Mouse (Mus musculus) Patski (cell line): Measurements from ENCODE around the gene Olfr615. TPM values are rescaled to one million over a fixed set of nuclear protein-coding genes. Genes with fewer than 3 reads are reported as not detected.
"Not testable (repeated sequence)": the region's sequence is repeated elsewhere in the genome, so short reads cannot be mapped to it uniquely, and the experiment has no call there.

Experiments used
- ATAC-seq: fragments of 100-300 bp; one replicate; pipeline ENCODE4 v1.8.0; 2021
- CTCF ChIA-PET: fragments of 350-600 bp; sonication (Branson Sonifier 250); formaldehyde crosslinking; loops from one replicate; lab custom pipeline; 2022; ENCODE audit warnings: inconsistent platforms; lab: Charles Lee
- POLR2A ChIA-PET: fragments of 350-600 bp; sonication (Branson Sonifier 250); formaldehyde crosslinking; loops from one replicate; lab custom pipeline; 2022; ENCODE audit warnings: antibody characterized with exemption, inconsistent platforms; lab: Charles Lee
- DNase-seq: peaks from one replicate; pipeline ENCODE4 v3.0.0-alpha.2; 2011; ENCODE audit warnings: low read depth, low spot score
- H3K27me3 ChIP-seq: fragments of 371-371 bp; one replicate; pipeline ENCODE4 v1.5.1; 2021
- CTCF ChIP-seq: fragments of 100-300 bp; IDR thresholded peaks from one replicate; pipeline ENCODE4 v1.5.1; 2021
- in situ Hi-C: fragments of 300-500 bp; cut with MboI; formaldehyde crosslinking; loops from 3 replicates; pipeline ENCODE4 v1.11.1; 2018; ENCODE audit warnings: low pct_unique_long_range_greater_than_20kb, mixed read lengths
- polyA plus RNA-seq: library from polyadenylated mRNA; unstranded; gene quantifications from one replicate; pipeline ENCODE4 v1.2.3, GENCODE M21; 2021

Olfr615 gene
- not detected for polyA plus RNA-seq

- H3K27me3 ChIP-seq = no peaks in the 10 kb centered on the region
- ChIA-PET CTCF (no interaction called here), POLR2A (no interaction called here)
- DNase-seq = no peak
- ATAC-seq = no peak
- in situ Hi-C loops = no loop called here
- TF ChIP-seq CTCF = no peak
Observed at GRCm38 (mm10) chr7:103555779-103556178, at the start of gene Olfr615. TSS of gene Olfr615 (plus strand) at chr7:103556079.

GRCm38 (mm10) chr7:103512022-103512421 lies 43.9 kb upstream of the Olfr615 start, which contains the start of gene Olfr610:
TSS of gene Olfr610 (minus strand) at chr7:103512122.
- H3K27me3 ChIP-seq = no peaks in the 10 kb centered on the region
- CTCF ChIA-PET = no interaction called here
- in situ Hi-C loops = no loop called here
- DNase-seq = no peak
- ATAC-seq = no peak
- POLR2A ChIA-PET = no interaction called here
- TF ChIP-seq CTCF = no peak

- ATAC-seq, in situ Hi-C loops, H3K27me3 ChIP-seq, DNase-seq, CTCF ChIA-PET, POLR2A ChIA-PET: not testable (repeated sequence)
Observed at GRCm38 (mm10) chr7:103520746-103521145, 35.1 kb upstream of the Olfr615 start, which contains the start of gene Olfr611. TSS of gene Olfr611 (minus strand) at chr7:103520846.

- CTCF ChIA-PET, H3K27me3 ChIP-seq, DNase-seq, in situ Hi-C loops, POLR2A ChIA-PET, ATAC-seq: not testable (repeated sequence)
Observed at GRCm38 (mm10) chr7:103542617-103543016, 13.3 kb upstream of the Olfr615 start, which contains the start of gene Olfr612. TSS of gene Olfr612 (minus strand) at chr7:103542717.

GRCm38 (mm10) chr7:103547774-103548173 lies 8.1 kb upstream of the Olfr615 start, which contains the start of gene Olfr613:
TSS of gene Olfr613 (plus strand) at chr7:103548074.
- ATAC-seq (no peak), DNase-seq (no peak)
- in situ Hi-C loops = no loop called here
- no peak for TF ChIP-seq CTCF
- CTCF ChIA-PET = no interaction called here
- no peaks in the 10 kb centered on the region for H3K27me3 ChIP-seq
- POLR2A ChIA-PET = no interaction called here

- POLR2A ChIA-PET = no interaction called here
- DNase-seq (no peak), ATAC-seq (no peak)
- no peaks in the 10 kb centered on the region for H3K27me3 ChIP-seq
- CTCF ChIA-PET = no interaction called here
- in situ Hi-C loops = no loop called here
- TF ChIP-seq CTCF = no peak
Observed at GRCm38 (mm10) chr7:103569043-103569442, 13.2 kb downstream of the Olfr615 start, which contains the start of gene Olfr616. TSS of gene Olfr616 (minus strand) at chr7:103569143.

- ATAC-seq (no peak), DNase-seq (no peak)
- in situ Hi-C loops = loop anchor here (5.0 kb wide), 1 partner anchor 105 kb away; no protein-coding TSS in a partner anchor
- POLR2A ChIA-PET = no interaction called here
- H3K27me3 ChIP-seq = no peaks in the 10 kb centered on the region
- TF ChIP-seq CTCF = no peak
- CTCF ChIA-PET = no interaction called here
Observed at GRCm38 (mm10) chr7:103572761-103573160, 16.9 kb downstream of the Olfr615 start, which contains the start of gene Olfr617. TSS of gene Olfr617 (plus strand) at chr7:103573061.

GRCm38 (mm10) chr7:103589803-103590202 lies 33.9 kb downstream of the Olfr615 start, which contains the start of gene Olfr618:
TSS of gene Olfr618 (plus strand) at chr7:103590103.
- CTCF ChIA-PET = no interaction called here
- no peak for ATAC-seq
- in situ Hi-C loops = no loop called here

GRCm38 (mm10) chr7:103600275-103600674 lies 44.4 kb downstream of the Olfr615 start, which contains the start of gene Olfr619:
TSS of gene Olfr619 (plus strand) at chr7:103600575.
- in situ Hi-C loops = no loop called here
- ChIA-PET CTCF (no interaction called here), POLR2A (no interaction called here)
- ATAC-seq (no peak), DNase-seq (no peak)
- no peak for TF ChIP-seq CTCF
- H3K27me3 ChIP-seq = no peaks in the 10 kb centered on the region

More at GRCm38 (mm10) chr7:103589803-103590202, 33.9 kb downstream of the Olfr615 start, which contains the start of gene Olfr618:
- no peak for TF ChIP-seq CTCF
- no peaks in the 10 kb centered on the region for H3K27me3 ChIP-seq
- DNase-seq = no peak
- POLR2A ChIA-PET = no interaction called here

- POLR2A ChIA-PET = no interaction called here
- in situ Hi-C loops = no loop called here
- CTCF ChIA-PET = no interaction called here
- no peaks in the 10 kb centered on the region for H3K27me3 ChIP-seq
- TF ChIP-seq CTCF = no peak
- no peak for DNase-seq
- no peak for ATAC-seq
Observed at GRCm38 (mm10) chr7:103607425-103607824, 51.5 kb downstream of the Olfr615 start.

- CTCF ChIA-PET = no interaction called here
- ATAC-seq (no peak), DNase-seq (no peak)
- H3K27me3 ChIP-seq = no peaks in the 10 kb centered on the region
- in situ Hi-C loops = no loop called here
- POLR2A ChIA-PET = no interaction called here
- TF ChIP-seq CTCF = no peak
Observed at GRCm38 (mm10) chr7:103612434-103612833, 56.6 kb downstream of the Olfr615 start, which contains the start of gene Olfr620. TSS of gene Olfr620 (minus strand) at chr7:103612534.

Other genes with a start within 250 kb of the Olfr615 start
- gene Olfr597, start 239.8 kb upstream of the Olfr615 start, polyA plus RNA-seq = not detected
- gene Olfr598, start 232.5 kb upstream of the Olfr615 start, polyA plus RNA-seq = not detected
- gene Olfr599, start 220.2 kb upstream of the Olfr615 start, polyA plus RNA-seq = not detected
- not detected for gene Olfr600, start 206.4 kb upstream of the Olfr615 start, polyA plus RNA-seq
- gene Olfr601, start 193.4 kb upstream of the Olfr615 start, polyA plus RNA-seq = not detected
- gene Olfr603, start 169.9 kb upstream of the Olfr615 start, polyA plus RNA-seq = not detected
- gene Usp17lc, start 141.0 kb upstream of the Olfr615 start, polyA plus RNA-seq = not detected
- not detected for gene Olfr605, start 110.6 kb upstream of the Olfr615 start, polyA plus RNA-seq
- not detected for gene Olfr606, start 107.0 kb upstream of the Olfr615 start, polyA plus RNA-seq
- gene Olfr607, start 91.9 kb upstream of the Olfr615 start, polyA plus RNA-seq = not detected
- not detected for gene Olfr608, start 86.2 kb upstream of the Olfr615 start, polyA plus RNA-seq
- gene Olfr609, start 58.0 kb upstream of the Olfr615 start, polyA plus RNA-seq = not detected
- gene Olfr610, start 44.0 kb upstream of the Olfr615 start, polyA plus RNA-seq = not detected
- not detected for gene Olfr611, start 35.2 kb upstream of the Olfr615 start, polyA plus RNA-seq
- gene Olfr612, start 13.4 kb upstream of the Olfr615 start, polyA plus RNA-seq = not detected
- gene Olfr613, start 8.0 kb upstream of the Olfr615 start, polyA plus RNA-seq = 0.42 TPM
- gene Olfr616, start 13.1 kb downstream of the Olfr615 start, polyA plus RNA-seq = not detected
- not detected for gene Olfr617, start 17.0 kb downstream of the Olfr615 start, polyA plus RNA-seq
- not detected for gene Olfr618, start 34.0 kb downstream of the Olfr615 start, polyA plus RNA-seq
- not detected for gene Olfr619, start 44.5 kb downstream of the Olfr615 start, polyA plus RNA-seq
- gene Olfr620, start 56.5 kb downstream of the Olfr615 start, polyA plus RNA-seq = not detected
- gene Olfr622, start 86.6 kb downstream of the Olfr615 start, polyA plus RNA-seq = not detected
- not detected for gene Olfr623, start 107.6 kb downstream of the Olfr615 start, polyA plus RNA-seq
- gene Olfr624, start 115.1 kb downstream of the Olfr615 start, polyA plus RNA-seq = 0.15 TPM
- gene Olfr625-ps1, start 126.6 kb downstream of the Olfr615 start, polyA plus RNA-seq = not detected
- gene Olfr243, start 158.6 kb downstream of the Olfr615 start, polyA plus RNA-seq = not detected
- not detected for gene Olfr628, start 174.3 kb downstream of the Olfr615 start, polyA plus RNA-seq
- not detected for gene Olfr629, start 188.9 kb downstream of the Olfr615 start, polyA plus RNA-seq
- not detected for gene Olfr630, start 201.3 kb downstream of the Olfr615 start, polyA plus RNA-seq
- not detected for gene Olfr69, start 215.5 kb downstream of the Olfr615 start, polyA plus RNA-seq
- gene Olfr68, start 223.6 kb downstream of the Olfr615 start, polyA plus RNA-seq = not detected
- gene Olfr67, start 235.7 kb downstream of the Olfr615 start, polyA plus RNA-seq = not detected